Mouse (Mus musculus) liver, postnatal 0 days (tissue): ENCODE measurements around the gene Rab11a.

Experiments
- CTCF ChIP-seq: sonication (generic); IDR thresholded peaks from 2 replicates; pipeline ENCODE4 v1.5.1; 2016; ENCODE audit warnings: antibody characterized with exemption, low read depth
- EP300 ChIP-seq: IDR thresholded peaks from 2 replicates; pipeline ENCODE4 v1.6.1; 2016; ENCODE audit warnings: antibody characterized with exemption, low read depth, mild to moderate bottlenecking

GRCm38 (mm10) chr9:64749314-64749713 lies 11.8 kb upstream of the Rab11a start:
- TF ChIP-seq CTCF (no peak), EP300 (no peak)
